Mouse (Mus musculus) intestine, embryonic 16.5 days (tissue): ENCODE measurements around the gene Dusp14. TPM values are rescaled to one million over a fixed set of nuclear protein-coding genes. Genes with fewer than 3 reads are reported as not detected.

Experiments used
- ATAC-seq: fragments of 200-750 bp; cut with Nextera tagmentation; 2 replicates; pipeline ENCODE4 v1.8.0; 2017; ENCODE audit warnings: moderate TSS enrichment, moderate library complexity
- H3K27ac ChIP-seq: fragments of 300-500 bp; sonication (generic); 2 replicates; pipeline ENCODE4 v1.5.1; 2014; ENCODE audit warnings: mild to moderate bottlenecking, low read length
- H3K27me3 ChIP-seq: fragments of 300-500 bp; sonication (generic); replicated peaks from 2 replicates; pipeline ENCODE4 v1.6.1; 2014; ENCODE audit warnings: low read length, control low read depth, mixed read lengths; ENCODE audit not compliant: control insufficient read depth, insufficient read depth
- H3K36me3 ChIP-seq: fragments of 300-500 bp; sonication (generic); 2 replicates; pipeline ENCODE4 v1.6.1; 2014; ENCODE audit warnings: low read length, control low read depth; ENCODE audit not compliant: control insufficient read depth, insufficient read depth
- H3K4me1 ChIP-seq: fragments of 300-500 bp; sonication (generic); 2 replicates; pipeline ENCODE4 v1.6.1; 2014; ENCODE audit warnings: low read length, control low read depth, mixed read lengths; ENCODE audit not compliant: control insufficient read depth, insufficient read depth
- H3K4me2 ChIP-seq: fragments of 300-500 bp; sonication (generic); 2 replicates; pipeline ENCODE4 v1.6.1; 2014; ENCODE audit warnings: low read depth, low read length, control low read depth
- H3K4me3 ChIP-seq: fragments of 300-500 bp; sonication (generic); 2 replicates; pipeline ENCODE4 v1.5.1; 2014; ENCODE audit warnings: mild to moderate bottlenecking, low read length
- H3K9ac ChIP-seq: fragments of 300-500 bp; sonication (generic); 2 replicates; pipeline ENCODE4 v1.6.1; 2014; ENCODE audit warnings: low read depth, low read length
- H3K9me3 ChIP-seq: fragments of 300-500 bp; sonication (generic); 2 replicates; pipeline ENCODE4 v1.6.1; 2016; ENCODE audit warnings: low read length, control low read depth; ENCODE audit not compliant: control insufficient read depth
- WGBS: fragments of 180-500 bp; shearing (Covaris S2); extraction: QIAGEN DNeasy Blood & Tissue Kit; methylation state at CpG from one replicate; pipeline ENCODE4 v1.1.7; 2014; 5-methylcytosine and 5-hydroxymethylcytosine counted together
- polyA plus RNA-seq: library from polyadenylated mRNA; unstranded; fragments of >200 nt; fragmentation: Nextera tagmentation; extraction: Ambion mirVana; gene quantifications from 2 replicates; pipeline ENCODE4 v1.2.1, GENCODE M21; 2015

Dusp14 gene
- polyA plus RNA-seq, 1 experiment from 2014 or later: 18.3 TPM

- Histone ChIP-seq H3K36me3 (peaks cover 7% of the 10 kb centered on the region; the same call in 1 of the 2 replicates), H3K27ac (no peak overlapping the region), H3K4me1 (no peaks in the 10 kb centered on the region), H3K9me3 (no peaks in the 10 kb centered on the region), H3K9ac (no peak overlapping the region), H3K4me2 (no peak overlapping the region), H3K4me3 (no peak overlapping the region), H3K27me3 (no peaks in the 10 kb centered on the region)
- ATAC-seq: no peak
- 85% methylated on average over 8 of the region's 8 CpGs for WGBS
These were observed 21.5 kb upstream of the Dusp14 start for GRCm38 (mm10) chr11:84090572-84090971.

- H3K4me1 ChIP-seq: no peaks in the 10 kb centered on the region
- no peak overlapping the region for H3K4me3 ChIP-seq
- no peaks in the 10 kb centered on the region for H3K9me3 ChIP-seq
- 95% methylated on average over 5 of the region's 5 CpGs for WGBS
- H3K36me3 ChIP-seq: peaks cover 2% of the 10 kb centered on the region; the same call in 1 of the 2 replicates
- H3K27ac ChIP-seq: no peak overlapping the region
- no peak for ATAC-seq
- no peak overlapping the region for H3K9ac ChIP-seq
- H3K27me3 ChIP-seq: no peaks in the 10 kb centered on the region
- H3K4me2 ChIP-seq: no peak overlapping the region
These were observed 12.8 kb upstream of the Dusp14 start for GRCm38 (mm10) chr11:84081901-84082300.

GRCm38 (mm10) chr11:84080327-84080726 lies 11.3 kb upstream of the Dusp14 start:
- Histone ChIP-seq H3K27ac (no peak overlapping the region), H3K9ac (no peak overlapping the region), H3K9me3 (no peaks in the 10 kb centered on the region), H3K4me1 (no peaks in the 10 kb centered on the region), H3K4me2 (no peak overlapping the region), H3K4me3 (no peak overlapping the region), H3K27me3 (no peaks in the 10 kb centered on the region), H3K36me3 (peaks cover 2% of the 10 kb centered on the region; the same call in 1 of the 2 replicates)
- ATAC-seq: no peak
- 82% methylated on average over 3 of the region's 3 CpGs for WGBS

GRCm38 (mm10) chr11:84079887-84080286 lies 10.8 kb upstream of the Dusp14 start:
- Histone ChIP-seq H3K4me1 (no peaks in the 10 kb centered on the region), H3K9ac (no peak overlapping the region), H3K9me3 (no peaks in the 10 kb centered on the region), H3K27ac (no peak overlapping the region), H3K27me3 (no peaks in the 10 kb centered on the region), H3K4me3 (no peak overlapping the region), H3K36me3 (peaks cover 2% of the 10 kb centered on the region; the same call in 1 of the 2 replicates), H3K4me2 (no peak overlapping the region)
- 71% methylated on average over 4 of the region's 4 CpGs for WGBS
- no peak for ATAC-seq

- H3K36me3 ChIP-seq: peaks cover 2% of the 10 kb centered on the region; the same call in 1 of the 2 replicates
- H3K4me2 ChIP-seq: no peak overlapping the region
- no peaks in the 10 kb centered on the region for H3K9me3 ChIP-seq
- WGBS: 83% methylated on average over 11 of the region's 11 CpGs
- 0 out of 2 replicates have a peak, but pooled peaks cover under 1% of the 10 kb centered on the region for H3K4me1 ChIP-seq
- no peak overlapping the region for H3K27ac ChIP-seq
- no peak for ATAC-seq
- H3K27me3 ChIP-seq: no peaks in the 10 kb centered on the region
- no peak overlapping the region for H3K4me3 ChIP-seq
- no peak overlapping the region for H3K9ac ChIP-seq
These were observed 10.3 kb upstream of the Dusp14 start for GRCm38 (mm10) chr11:84079361-84079760.

- ATAC-seq: no peak
- Histone ChIP-seq H3K4me1 (peaks cover 8% of the 10 kb centered on the region), H3K27me3 (no peaks in the 10 kb centered on the region), H3K4me3 (no peak overlapping the region), H3K27ac (no peak overlapping the region), H3K9me3 (no peaks in the 10 kb centered on the region), H3K9ac (no peak overlapping the region), H3K4me2 (no peak overlapping the region), H3K36me3 (0 out of 2 replicates have a peak, but pooled peaks cover 2% of the 10 kb centered on the region)
- 90% methylated on average over 9 of the region's 9 CpGs for WGBS
These were observed 9.5 kb upstream of the Dusp14 start for GRCm38 (mm10) chr11:84078601-84079000.

GRCm38 (mm10) chr11:84077008-84077407 lies 7.9 kb upstream of the Dusp14 start:
- no peaks in the 10 kb centered on the region for H3K27me3 ChIP-seq
- H3K9me3 ChIP-seq: no peaks in the 10 kb centered on the region
- ATAC-seq: no peak
- H3K4me1 ChIP-seq: peaks cover 12% of the 10 kb centered on the region
- H3K4me3 ChIP-seq: no peak overlapping the region
- no peak overlapping the region for H3K9ac ChIP-seq
- no peaks in the 10 kb centered on the region for H3K36me3 ChIP-seq
- 69% methylated on average over 2 of the region's 2 CpGs for WGBS
- H3K4me2 ChIP-seq: no peak overlapping the region
- H3K27ac ChIP-seq: no peak overlapping the region

GRCm38 (mm10) chr11:84073816-84074764 lies 5.0 kb upstream of the Dusp14 start:
- no peak overlapping the region for H3K4me2 ChIP-seq
- no peaks in the 10 kb centered on the region for H3K36me3 ChIP-seq
- H3K9ac ChIP-seq: no peak overlapping the region
- no peak overlapping the region for H3K4me3 ChIP-seq
- WGBS: 51% methylated on average over 7 of the region's 7 CpGs
- H3K4me1 ChIP-seq: peaks cover 12% of the 10 kb centered on the region
- H3K27me3 ChIP-seq: no peaks in the 10 kb centered on the region; the same call in 1 of the 2 replicates
- H3K9me3 ChIP-seq: no peaks in the 10 kb centered on the region
- H3K27ac ChIP-seq: no peak overlapping the region
- ATAC-seq: no peak

GRCm38 (mm10) chr11:84072904-84073651 lies 4.0 kb upstream of the Dusp14 start:
- Histone ChIP-seq H3K27ac (no peak overlapping the region), H3K4me2 (no peak overlapping the region)
- ATAC-seq: no peak

More at GRCm38 (mm10) chr11:84072904-84073651, 4.0 kb upstream of the Dusp14 start:
- Histone ChIP-seq H3K4me1 (peaks cover 20% of the 10 kb centered on the region), H3K9ac (no peak overlapping the region), H3K36me3 (no peaks in the 10 kb centered on the region), H3K9me3 (no peaks in the 10 kb centered on the region), H3K4me3 (no peak overlapping the region), H3K27me3 (no peaks in the 10 kb centered on the region; the same call in 1 of the 2 replicates)
- 51% methylated on average over 9 of the region's 9 CpGs for WGBS
